Mouse (Mus musculus) natural killer cell, adult 2 months (primary cell): ENCODE measurements around the gene Pnmal1.

Experiments used
- DNase-seq, 2 experiments: peaks; one replicate each; pipeline ENCODE4 v3.0.0; 2022; ENCODE audit warnings: low spot score in 2 of 2

The Pnmal1 gene

DNA sequence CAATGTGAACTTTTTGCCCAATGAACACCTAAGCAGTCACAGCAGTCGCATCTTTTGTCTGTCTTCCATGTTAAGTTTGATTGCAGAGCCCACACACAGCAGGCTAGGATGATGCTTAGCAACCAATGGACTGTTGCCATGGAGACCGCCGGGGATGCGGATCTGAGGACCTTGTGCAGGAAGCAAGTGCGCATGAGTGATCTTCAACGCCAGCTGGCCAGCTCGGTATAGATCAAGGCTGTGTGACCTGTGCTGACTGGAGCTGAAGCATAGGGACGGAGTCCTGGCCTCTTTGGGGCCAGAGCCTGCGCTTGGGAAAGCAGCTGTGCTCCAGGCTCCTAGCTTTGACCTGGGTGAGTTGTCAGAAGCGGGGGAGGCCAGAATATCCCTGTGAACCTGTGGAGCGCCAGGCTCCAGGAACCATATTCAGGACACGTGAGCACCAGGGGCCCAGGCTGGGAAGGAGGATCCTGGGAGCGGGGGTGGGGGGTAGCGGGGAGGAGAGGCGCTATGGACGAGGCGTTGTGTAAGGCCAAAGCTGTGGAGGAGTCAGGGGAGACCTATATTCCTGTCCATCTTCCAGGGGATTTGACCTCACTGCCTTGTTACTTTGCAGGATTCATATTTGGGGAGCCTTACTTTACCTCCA is at the start of gene Pnmal1:
Gene Pnmal1 (plus strand): TSS at position 141 of the 649 bp plus-strand sequence.
- no peak for DNase-seq

DNA sequence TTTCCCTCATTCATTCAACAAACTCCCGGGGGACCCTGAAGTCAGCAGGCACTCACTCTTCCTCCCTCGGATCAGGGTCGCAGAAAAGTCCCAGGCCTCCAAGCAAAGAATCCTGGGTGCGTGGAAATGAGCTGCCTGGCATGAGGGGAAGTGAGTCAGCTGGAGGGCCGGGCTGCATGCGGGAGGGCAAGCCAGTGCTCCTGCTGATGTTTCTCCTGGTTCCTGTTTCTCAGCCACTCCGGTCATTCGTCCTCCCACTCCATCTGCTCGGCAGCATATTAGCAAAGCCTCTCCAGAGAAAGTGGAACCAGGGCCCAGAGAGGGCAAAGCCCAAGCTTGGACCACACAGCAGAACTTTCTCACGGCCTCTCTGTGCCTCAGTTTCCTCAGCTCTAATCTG is 49.6 kb upstream of the Pnmal1 start:
- DNase-seq = no peak

DNA sequence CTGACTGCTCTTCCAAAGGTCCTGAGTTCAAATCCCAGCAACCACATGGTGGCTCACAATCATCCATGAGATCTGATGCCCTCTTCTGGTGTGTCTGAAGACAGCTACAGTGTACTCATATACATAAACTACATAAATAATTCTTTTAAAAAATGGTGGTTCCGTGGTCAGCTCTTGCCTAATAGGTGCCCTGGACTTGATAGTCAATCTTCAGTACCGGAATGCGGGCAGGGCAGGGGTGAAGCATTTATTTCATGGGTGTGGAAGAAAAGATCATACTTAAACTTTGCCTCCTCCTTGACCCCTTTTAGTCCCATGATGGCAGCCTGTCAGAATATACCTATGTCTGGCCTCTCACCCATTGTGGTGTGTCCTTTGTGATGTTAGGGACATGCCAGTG is 47.6 kb upstream of the Pnmal1 start:
- DNase-seq = no peak

DNA sequence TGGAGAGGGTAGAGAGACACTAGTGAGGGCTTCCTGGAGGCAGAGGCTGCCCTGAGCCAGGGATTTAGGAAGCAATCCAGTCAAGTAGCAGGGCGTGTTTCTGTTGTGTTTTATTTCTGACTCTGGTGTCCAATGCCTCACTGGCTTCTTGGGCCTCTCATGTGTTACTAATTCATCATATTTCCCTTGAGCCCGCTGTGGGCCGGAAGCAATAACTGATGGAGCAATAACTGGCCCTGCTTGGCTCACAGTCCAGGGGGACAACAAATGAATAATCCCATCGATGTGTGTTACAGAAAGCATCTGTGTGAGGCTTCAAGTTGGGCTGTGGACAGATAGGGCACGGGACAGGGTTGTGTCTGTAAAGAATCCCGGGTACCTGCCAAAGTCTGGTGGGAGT is 47.1 kb upstream of the Pnmal1 start:
- DNase-seq = no peak

DNA sequence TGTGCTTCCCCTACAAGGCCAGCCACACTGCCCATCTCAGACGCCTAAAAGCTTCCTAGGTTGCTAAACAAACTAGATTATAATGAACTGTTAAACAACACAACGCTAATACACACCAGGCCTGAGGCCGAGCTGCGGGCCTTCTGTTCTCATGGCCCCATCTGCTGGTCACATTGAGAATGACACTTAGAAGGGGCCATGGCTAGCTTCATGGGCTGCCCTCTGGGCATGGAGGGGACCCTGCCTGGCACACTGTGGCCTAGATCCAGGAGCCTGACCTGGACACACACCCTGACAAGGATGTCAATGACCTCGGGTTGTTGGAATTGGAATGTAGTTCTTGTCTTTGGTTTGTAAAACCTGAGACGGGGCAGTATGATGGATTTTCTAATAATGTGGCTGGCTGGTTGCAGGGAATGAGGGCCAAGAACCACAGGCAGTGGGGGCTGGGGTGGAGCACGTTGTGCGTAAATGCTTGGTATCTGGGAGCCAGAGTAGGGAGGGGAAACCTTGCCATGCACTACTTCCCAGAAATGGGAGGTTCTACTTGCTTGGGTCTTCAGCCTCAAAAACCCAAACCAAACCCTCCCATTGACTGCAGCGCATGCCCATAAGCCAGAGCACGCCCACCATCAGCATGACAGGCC is 45.5 kb upstream of the Pnmal1 start:
- peak; percentile 48 to 70 for DNase-seq

DNA sequence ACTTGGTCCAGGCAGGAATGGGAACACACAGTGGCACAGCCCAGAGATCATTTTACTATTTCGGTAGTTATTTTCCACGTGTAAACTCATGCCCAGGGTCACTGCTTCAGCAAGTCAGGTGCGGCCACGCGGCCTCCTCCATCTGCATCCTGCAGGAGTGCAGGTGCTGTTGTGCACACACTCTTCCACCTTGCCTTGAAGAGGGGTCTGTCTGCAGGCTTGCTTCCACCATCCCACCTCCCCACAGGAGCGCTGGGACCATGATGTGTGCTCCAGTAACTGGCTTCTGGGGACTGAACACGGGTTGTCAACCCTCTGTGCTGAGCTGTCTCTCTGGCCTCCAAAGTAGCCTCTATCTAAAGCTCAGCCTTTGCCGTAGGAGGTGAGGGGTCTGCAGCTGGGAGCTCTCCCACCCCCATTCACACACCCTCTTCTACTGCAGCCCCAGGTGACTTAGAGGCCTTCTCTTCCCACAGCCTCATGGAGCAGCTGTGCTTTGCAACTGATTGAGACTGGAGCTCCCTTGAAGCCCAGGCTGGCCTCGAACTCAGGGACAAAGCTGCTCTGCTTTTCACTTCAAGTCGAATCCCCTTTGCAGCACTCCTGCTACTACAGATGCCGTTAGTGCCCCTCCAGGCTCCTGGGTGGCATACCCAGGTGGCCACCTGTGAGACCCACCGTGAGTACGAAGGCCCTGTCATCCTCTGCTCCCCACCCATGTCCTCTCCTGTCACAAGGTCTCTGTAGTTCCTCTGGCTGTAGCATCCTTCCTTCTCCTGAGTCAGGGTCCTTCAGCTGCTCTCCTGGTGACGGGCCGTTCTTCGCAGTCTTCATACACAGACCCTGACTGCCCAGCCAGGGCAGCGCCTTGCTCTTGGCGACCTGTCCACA is 44.8 kb upstream of the Pnmal1 start:
- DNase-seq = no peak

DNA sequence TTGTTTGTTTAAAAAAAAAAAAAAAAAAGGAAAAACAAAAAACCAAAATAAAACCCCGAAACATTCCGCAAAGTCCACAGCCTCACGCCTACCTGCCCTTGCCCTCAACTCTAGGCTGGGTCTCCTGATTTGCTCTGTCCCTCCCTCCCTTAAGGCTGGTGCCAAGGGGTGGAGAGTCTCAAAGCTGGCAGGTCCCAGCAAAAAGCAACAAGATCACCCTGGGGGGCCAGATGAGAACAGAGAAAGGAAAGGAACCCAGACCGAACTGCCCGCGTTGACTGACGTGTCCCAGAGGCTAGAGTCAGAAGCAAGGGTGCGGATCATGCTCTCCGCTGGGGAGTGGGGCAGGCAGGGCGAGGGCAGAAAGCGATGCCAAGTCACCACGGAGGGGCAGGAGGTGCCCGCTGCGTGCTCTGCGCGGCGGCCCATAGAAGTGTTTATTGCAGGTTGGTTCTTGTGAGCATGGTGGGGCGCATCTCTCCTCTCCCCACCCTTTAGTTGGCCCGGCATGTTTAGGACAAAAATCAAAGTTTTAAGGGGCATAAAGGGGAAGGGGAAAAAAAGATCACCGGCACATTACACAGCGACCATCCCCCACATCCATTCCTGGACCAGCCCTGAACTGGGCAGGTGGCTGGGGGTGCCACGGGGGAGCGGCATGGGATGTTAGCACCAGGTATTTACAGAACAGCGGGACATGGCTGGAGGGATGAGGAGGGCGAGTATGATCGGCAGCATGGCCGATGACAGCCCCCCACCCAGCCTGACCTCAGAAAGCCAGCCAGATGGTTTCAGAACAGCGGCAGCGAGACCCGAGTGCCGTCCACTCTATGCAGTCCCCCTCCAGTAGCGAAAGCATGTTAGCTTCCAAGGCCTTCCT is 43.8 kb upstream of the Pnmal1 start:
- no peak for DNase-seq

DNA sequence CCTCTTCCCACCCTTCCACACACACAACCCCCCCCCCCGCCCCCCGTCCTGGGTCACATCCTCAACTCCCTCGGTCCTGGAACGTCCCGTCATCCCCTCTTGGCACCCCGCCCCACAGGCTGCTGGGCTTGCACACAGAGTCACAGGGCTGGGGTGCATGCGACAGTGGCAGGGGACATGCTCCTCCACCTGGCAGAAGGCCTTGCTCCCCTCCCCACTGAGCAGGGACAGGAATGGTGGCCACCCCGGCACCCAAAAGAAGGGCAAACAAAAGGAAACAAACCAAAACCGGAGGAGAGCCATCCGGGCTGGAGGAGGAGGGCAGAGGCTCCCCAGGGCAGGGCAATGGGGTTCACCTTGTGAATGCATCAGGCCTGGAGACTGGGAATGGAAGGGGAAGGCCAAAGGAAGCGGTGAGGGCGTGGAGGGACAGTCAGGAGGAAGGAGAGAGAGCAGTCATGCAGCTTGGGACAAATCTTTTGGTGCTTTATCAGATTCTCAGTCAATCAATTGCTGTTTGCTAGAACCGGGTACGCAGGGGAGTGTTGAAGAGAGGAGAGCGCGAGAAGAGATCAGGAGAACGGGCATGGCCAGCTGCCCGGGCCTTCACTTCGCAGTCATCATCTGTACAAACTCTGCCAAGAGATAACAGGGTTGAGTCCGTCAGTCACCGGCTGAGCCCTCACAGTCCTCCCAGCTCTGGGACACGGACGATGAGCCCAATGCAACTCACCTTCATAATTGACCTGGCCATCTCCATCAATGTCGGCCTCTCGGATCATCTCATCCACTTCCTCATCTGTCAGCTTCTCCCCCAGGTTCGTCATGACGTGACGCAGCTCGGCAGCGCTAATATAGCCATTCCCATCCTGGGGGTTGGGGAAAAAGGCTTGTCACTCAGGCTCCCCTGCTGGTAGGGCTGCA is 42.9 kb upstream of the Pnmal1 start:
- DNase-seq = no peak

DNA sequence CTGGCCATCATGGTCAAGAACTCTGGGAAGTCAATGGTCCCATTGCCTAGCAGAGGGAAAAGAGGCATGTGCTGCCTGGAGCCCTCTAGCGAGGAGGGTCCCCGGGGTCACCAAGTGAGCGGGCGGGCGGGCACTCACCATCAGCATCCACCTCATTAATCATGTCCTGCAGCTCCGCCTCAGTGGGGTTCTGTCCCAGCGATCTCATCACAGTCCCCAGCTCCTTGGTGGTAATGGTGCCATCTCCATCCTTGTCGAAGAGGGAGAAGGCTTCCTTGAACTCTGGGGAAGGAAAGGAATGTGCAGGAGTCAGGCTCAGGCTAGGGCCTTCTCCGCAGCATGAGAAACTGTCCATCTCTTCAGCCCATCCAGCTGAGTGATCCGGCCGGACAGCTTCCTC is 42.0 kb upstream of the Pnmal1 start:
- no peak for DNase-seq

DNA sequence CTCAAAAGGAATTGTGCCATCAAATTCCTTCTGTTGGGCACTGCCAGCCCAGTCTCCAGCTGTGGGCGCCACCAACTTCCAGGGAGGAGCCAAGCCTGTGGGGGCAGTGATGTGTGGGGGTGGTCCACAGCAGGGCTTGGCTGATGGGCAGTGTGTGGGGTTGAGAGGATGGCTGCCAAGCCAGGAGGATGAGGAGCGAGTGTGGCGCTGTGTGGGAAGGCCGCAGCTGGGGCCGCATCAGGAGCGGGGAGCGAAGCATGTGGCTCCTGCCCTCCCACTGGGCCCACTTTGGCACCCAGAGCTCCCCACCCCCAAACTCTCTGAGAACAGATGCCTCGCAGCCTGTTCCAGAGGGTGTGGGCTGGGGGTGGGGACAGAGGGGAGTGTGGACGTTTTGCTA is 41.5 kb upstream of the Pnmal1 start:
- DNase-seq = no peak

DNA sequence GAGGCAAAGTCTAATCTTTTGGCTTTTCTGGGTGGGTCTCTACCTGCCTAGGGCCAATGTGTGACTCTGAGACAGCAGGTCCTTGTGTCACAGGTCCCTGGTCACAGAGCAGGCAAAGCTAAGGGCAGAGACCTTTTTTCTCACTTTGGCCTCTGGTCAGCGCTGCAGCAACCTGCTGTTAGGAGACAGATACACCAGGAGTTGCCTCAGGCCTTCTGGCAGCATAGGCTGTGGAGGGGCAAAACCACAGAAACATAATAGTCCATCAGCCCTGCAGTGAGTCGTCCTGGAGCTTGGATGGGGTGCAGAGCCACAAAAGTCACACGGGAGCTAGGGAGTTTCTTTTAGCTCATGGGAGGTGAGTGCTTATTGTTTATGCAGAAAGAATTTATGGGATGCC is 40.8 kb upstream of the Pnmal1 start:
- DNase-seq = no peak

DNA sequence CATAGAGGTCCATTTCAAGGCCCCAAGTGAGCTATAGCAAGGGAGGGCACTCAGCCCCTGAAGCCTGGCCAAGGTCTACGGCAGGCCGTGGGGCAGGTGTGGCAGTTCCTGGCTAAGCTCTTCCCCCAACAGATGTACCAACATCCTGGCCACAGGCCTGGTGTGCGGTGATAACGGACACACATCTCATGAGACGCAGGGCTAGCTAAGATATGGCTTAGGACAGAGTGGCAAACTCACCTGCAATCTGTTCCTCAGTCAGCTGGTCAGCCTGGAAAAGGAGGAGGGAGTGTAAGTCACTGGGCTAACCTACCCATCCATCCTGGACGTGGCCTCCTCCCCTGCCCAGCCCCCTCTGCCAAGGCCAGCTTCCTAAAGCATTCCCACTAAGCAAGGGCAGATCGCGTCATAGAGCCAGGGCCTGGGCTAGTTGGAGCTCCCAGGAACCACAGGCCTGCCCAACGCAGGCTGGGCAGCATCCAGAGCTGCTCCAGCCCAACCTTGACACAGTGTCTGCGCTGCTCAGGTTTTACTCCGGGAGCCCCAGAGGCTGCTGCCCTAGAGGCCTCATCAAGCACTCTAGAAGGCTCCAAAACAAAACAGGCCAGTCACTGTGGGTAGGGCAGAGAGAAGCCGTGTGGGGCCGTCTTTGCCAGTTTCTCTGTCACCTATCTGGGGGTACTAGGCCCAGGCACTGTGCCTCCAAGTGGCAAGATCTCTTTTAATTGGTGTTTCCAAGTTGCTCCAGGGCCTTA is 39.9 kb upstream of the Pnmal1 start:
- no peak for DNase-seq

DNA sequence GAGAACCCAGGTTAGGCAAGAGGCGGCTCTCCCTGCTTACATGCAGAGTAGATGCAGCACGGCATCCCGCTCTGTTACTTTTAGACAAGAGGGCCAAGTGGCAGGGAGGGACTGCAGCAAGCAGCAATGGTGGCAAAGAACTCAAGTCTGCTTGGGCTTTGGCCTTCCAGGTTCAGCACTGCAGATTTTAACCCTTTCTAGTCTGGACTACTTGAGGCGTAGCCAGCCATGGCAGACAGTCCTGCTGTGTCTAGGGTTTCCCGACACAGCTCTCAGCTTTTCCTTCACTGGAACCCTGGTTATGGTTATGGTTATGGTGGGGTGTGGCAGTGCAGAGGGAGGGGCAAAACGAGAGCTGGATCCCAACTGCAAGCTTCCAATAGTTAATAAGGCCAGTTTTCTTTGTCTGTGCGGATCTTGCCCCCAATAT is 39.3 kb upstream of the Pnmal1 start:
- DNase-seq = no peak

DNA sequence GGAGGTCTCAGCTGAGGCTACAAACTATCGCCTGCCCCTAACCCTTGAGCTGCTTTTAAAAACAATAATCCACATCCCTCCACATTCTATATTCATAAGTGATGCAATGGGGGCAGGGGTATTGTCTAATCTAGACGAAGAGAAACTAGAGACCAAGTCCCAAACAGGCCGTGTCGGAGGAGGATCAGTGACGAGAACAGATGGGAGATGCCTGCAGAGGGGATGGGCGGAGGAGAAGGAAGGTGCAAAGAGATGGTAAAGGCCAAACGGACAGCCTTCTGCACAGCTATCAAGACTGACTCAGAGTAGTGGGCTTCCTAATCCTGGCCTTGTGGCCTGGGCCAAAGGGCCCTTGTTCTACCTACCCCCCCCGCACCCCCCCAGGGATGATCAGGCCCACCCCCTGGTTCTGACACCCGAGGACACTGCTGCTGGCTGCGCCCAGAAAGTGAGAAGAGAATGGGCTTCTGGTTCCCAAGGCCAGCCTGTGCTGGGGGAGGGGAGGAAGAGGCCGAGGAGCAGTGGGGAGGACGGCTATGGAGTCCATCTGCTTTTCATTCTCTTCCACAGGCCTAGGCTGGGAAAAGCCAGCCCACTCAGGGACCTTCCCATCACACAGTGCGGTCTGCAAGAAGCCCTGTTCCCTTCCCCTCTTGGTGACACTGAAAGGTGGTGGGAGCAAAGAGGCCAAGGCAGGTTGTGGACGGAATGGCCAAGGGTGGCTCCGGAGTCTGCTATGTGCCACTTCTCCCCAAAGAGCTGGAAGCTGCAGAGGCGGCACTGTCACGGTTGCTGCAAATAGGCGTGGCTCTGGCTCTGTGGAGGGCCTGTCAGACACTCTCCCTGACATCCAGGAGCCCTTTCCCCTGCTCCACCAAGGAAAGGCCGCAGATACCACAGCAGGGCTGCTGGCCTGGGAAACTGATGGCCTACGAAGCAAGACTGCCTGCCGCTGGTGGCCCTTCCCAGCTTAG is 38.4 kb upstream of the Pnmal1 start:
- DNase-seq = no peak

DNA sequence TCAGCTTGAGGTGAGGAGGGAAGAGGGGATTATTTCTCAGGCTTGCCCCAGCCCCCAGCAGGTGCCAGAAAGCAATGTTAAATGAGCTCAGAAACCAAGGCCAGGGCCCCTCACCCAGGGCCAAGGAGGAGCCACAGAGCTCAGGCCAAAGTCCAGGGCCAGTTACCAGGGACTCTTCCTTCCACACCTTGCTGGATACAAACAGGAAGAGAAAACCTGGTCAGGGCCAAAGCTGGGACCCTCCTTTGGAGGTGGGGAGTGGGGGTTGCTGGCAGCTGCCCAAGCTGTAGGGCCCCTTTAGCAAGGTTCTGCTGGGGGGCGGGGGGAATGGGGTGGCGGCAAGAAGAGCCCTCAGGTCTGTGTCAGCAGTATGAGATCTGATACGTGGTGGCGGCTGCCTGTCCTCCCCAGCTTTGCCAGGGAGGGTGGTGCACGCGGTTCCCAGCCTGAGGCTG is 37.6 kb upstream of the Pnmal1 start:
- DNase-seq = no peak

DNA sequence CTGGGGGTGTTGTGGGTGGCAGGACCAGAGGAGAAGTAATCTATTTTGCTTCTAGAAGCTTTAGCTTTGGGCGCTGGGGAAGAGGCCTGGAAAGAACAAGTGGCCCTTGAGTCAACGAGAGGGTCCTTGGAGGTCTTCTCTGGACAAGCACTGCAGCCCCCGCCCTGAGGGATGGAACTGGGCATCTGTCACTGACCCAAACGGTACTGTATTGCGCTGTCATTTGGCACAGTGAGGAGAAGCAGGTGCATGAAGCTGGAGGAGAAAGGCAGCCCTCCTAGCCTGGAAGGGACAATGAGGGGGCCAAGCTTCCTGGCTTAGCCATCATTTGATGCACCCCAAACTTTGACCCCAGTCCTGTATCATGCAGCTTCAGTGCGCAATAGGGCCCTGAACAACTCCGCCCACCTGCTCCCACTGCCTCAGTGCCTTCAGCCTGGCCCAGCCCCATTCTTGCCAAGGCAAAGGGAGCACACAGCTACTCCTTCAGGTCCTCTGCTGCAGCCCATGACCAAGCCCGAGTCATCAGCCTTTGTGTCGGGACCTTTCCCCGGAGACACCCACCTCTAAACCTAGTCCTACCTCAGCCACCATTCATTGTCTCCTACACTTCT is 37.0 kb upstream of the Pnmal1 start:
- DNase-seq = no peak

DNA sequence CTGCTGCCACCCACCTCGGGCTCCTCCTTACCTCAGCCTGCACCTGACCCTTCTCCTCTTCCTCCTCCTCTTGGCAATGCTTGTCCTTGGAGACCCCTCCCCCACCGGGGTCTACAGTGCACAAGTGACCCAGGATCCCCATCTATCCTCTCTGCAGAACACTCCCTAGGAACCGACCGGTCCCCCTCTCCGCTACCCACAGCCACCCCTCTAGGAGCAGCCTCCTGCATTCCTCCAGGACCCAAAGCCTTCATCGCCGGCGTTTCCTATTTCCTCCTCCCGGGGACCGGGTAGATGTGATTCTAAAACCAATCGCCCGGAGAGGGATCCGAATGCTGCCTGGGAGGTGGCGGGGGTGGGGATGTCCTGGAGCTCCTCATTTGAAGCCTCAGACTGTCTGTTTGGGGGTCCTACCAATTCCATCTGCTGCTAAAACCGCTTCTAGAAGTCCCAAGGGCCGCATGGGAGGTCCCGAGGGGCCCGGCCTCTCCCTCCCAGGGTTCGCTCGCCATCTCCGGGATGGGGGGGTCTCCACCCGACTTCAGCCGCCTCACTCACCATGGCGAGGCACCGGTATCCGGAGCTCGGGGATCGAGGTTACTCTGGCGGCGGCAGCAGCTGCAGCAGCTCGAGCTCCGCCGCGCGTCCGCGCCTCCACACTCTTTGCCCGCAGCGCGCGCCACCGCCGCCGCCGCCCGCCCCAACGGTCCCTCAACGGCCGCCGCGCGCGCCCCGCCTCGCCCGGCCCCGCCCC is 36.0 kb upstream of the Pnmal1 start:
- DNase-seq = no peak
